Mouse (Mus musculus): Measurements from ENCODE around the gene Glipr1.

DNA sequence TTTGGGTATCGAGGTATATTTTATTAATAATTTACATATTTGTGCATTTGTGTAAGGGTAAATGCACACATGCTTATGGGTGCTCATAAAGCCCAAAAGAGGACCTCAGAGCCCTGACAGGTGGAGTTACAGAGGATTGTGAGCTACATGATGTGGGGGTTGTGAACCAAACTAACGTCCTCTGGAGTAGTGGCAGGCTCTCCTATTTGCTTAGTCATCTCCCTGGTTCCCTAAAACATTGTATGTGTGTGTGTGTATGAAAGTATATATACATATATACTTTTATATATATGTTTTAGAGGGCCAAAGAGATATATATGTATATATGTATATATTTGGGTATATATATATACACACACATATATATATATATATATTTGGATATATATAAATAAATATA is 21.2 kb upstream of the Glipr1 start:
- no peak for TF ChIP-seq CTCF (conservative IDR thresholded peaks at IDR 0.05; ENCODE audit: low read length)
- TF ChIP-seq NANOG (IDR thresholded peaks at IDR 0.05; ENCODE audit: borderline replicate concordance, low read length), result no peak
- no peak for TF ChIP-seq POU5F1 (IDR thresholded peaks at IDR 0.05; ENCODE audit: borderline replicate concordance, low read length)
